In genomic region chr3:36613202-36613907, GRCm38 (mm10) we compare ENCODE assay signal across 8 mouse cellular contexts. TPM values are rescaled to one million over a fixed set of nuclear protein-coding genes. Genes with fewer than 3 reads are reported as not detected.
DNase-seq lines count a peak whose midpoint lies in the region; ATAC-seq and TF ChIP-seq lines count a peak whose summit lies in the region.

Gene Bbs7 (minus strand): TSS chr3:36613477.

- no peak for TF ChIP-seq EP300 in CH12.LX (IDR thresholded peaks at IDR 0.05; ENCODE audit: low read length)

- dilution Hi-C loops in CH12.LX (cut with MboI; ENCODE audit: extremely low pct_ligation_motif_present, extremely low pct_unique_long_range_greater_than_20kb, low sequenced_read_pairs), result no loop called here

- H3K4me3 ChIP-seq in CH12.LX (replicated peaks in 1 of 3; ENCODE audit: low read depth in 2 of 3, low read length in 2 of 3, poor library complexity in 1 of 3), result peak within 1 kb of the TSS; percentile 16 to 63 (median 56)
- H3K4me3 ChIP-seq in forebrain, embryonic 11.5 days (ENCODE audit: low read depth, low read length), result peak within 1 kb of the TSS; percentile 56
- peak within 1 kb of the TSS; percentile 60 for H3K4me3 ChIP-seq in heart, embryonic 15.5 days
- H3K4me3 ChIP-seq in liver, embryonic 12.5 days, result peak within 1 kb of the TSS; percentile 69

- H3K36me3 ChIP-seq in CH12.LX (replicated peaks in 1 of 2; ENCODE audit: control insufficient read depth in 1 of 2, insufficient read depth in 1 of 2, low read length in 1 of 2), result no peaks in the 10 kb centered on the region
- no peaks in the 10 kb centered on the region for H3K36me3 ChIP-seq in forebrain, embryonic 11.5 days (ENCODE audit: control insufficient read depth, insufficient read depth, low read length)
- H3K36me3 ChIP-seq in heart, embryonic 15.5 days, result no peaks in the 10 kb centered on the region
- no peaks in the 10 kb centered on the region for H3K36me3 ChIP-seq in liver, embryonic 12.5 days
- H3K36me3 ChIP-seq in splenic B cell, adult 2 months (ENCODE audit: control insufficient read depth, insufficient read depth, low read length, poor library complexity, severe bottlenecking), result no peaks in the 10 kb centered on the region

- no peak within 1 kb of the TSS for H3K27ac ChIP-seq in CH12.LX (ENCODE audit: insufficient read depth, low read depth)
- H3K27ac ChIP-seq in forebrain, embryonic 11.5 days (ENCODE audit: low read depth, low read length), result no peak within 1 kb of the TSS
- peak within 1 kb of the TSS; percentile 27 for H3K27ac ChIP-seq in heart, embryonic 15.5 days
- H3K27ac ChIP-seq in liver, embryonic 12.5 days, result no peak within 1 kb of the TSS

- no peaks in the 10 kb centered on the region for H3K79me2 ChIP-seq in CH12.LX (replicated peaks; ENCODE audit: control insufficient read depth, extremely low read depth, insufficient read depth, poor library complexity, severe bottlenecking)

- H3K4me1 ChIP-seq in CH12.LX (ENCODE audit: control insufficient read depth in 1 of 2, insufficient read depth in 2 of 2), result peaks cover 2 to 8% of the 10 kb centered on the region in 2 experiments; a peak in 3 of 4 replicates
- peaks cover 2% of the 10 kb centered on the region; the same call in 1 of the 2 replicates for H3K4me1 ChIP-seq in forebrain, embryonic 11.5 days (replicated peaks; ENCODE audit: control insufficient read depth, insufficient read depth, low read length)
- H3K4me1 ChIP-seq in heart, embryonic 15.5 days (replicated peaks), result peaks cover 8% of the 10 kb centered on the region; the same call in 1 of the 2 replicates
- H3K4me1 ChIP-seq in liver, embryonic 12.5 days, result peaks cover 16% of the 10 kb centered on the region

- in situ Hi-C loops in CH12.LX (cut with MboI; ENCODE audit: low pct_ligation_motif_present, low pct_unique_long_range_greater_than_20kb, low sequenced_read_pairs), result no loop called here

- DNase-seq in CH12.LX (ENCODE audit: extremely low read depth), result peak; percentile 91
- peak; percentile 86 for DNase-seq in c-Kit-positive CD71-positive TER-119-negative erythroid progenitor cells, embryonic 14.5 days (ENCODE audit: low read depth)
- peak; percentile 98 for DNase-seq in forebrain, embryonic 11.5 days (ENCODE audit: low spot score)
- DNase-seq in kidney, postnatal 14 days, result peak; percentile 97
- peak; percentile 82 for DNase-seq in naive thymus-derived CD4-positive, alpha-beta T cell, adult 2 months (ENCODE audit: low read depth)
- peak; percentile 79 for DNase-seq in splenic B cell, adult 2 months (ENCODE audit: low read depth, low spot score)

- peak within 1 kb of the TSS; percentile 83 for H3K4me2 ChIP-seq in CH12.LX (ENCODE audit: insufficient read depth, low read depth, poor library complexity, severe bottlenecking)
- H3K4me2 ChIP-seq in forebrain, embryonic 11.5 days (ENCODE audit: low read depth, low read length, severe bottlenecking), result peak within 1 kb of the TSS; percentile 58
- H3K4me2 ChIP-seq in heart, embryonic 15.5 days, result peak within 1 kb of the TSS; percentile 72
- peak within 1 kb of the TSS; percentile 84 for H3K4me2 ChIP-seq in liver, embryonic 12.5 days

- TF ChIP-seq CTCF in CH12.LX (conservative IDR thresholded peaks at IDR 0.05 in 1 of 2, IDR thresholded peaks at IDR 0.05 in 1 of 2; ENCODE audit: low read depth in 2 of 2, low read length in 2 of 2), result no peak

- no peaks in the 10 kb centered on the region for H3K27me3 ChIP-seq in CH12.LX (replicated peaks)
- no peaks in the 10 kb centered on the region for H3K27me3 ChIP-seq in forebrain, embryonic 11.5 days (ENCODE audit: control insufficient read depth, insufficient read depth, low read length)
- no peaks in the 10 kb centered on the region for H3K27me3 ChIP-seq in heart, embryonic 15.5 days
- H3K27me3 ChIP-seq in liver, embryonic 12.5 days (replicated peaks), result no peaks in the 10 kb centered on the region
- H3K27me3 ChIP-seq in splenic B cell, adult 2 months (ENCODE audit: control insufficient read depth, insufficient read depth, low read length, poor library complexity, severe bottlenecking), result no peaks in the 10 kb centered on the region

- peak; percentile 53; the same call in 1 of the 2 replicates for TF ChIP-seq POLR2A in CH12.LX (IDR thresholded peaks at IDR 0.05; ENCODE audit: low read depth, low read length)

- peak; percentile 100 for ATAC-seq in forebrain, embryonic 11.5 days (replicated peaks; ENCODE audit: low FRiP score)
- ATAC-seq in heart, embryonic 15.5 days (replicated peaks; ENCODE audit: insufficient number of reproducible peaks, insufficient read depth, low FRiP score, low read depth), result peak; percentile 99
- ATAC-seq in liver, embryonic 12.5 days, result peak; percentile 98

- WGBS in forebrain, embryonic 11.5 days, result 4% methylated on average over 38 of the region's 38 CpGs
- 4% methylated on average over 38 of the region's 38 CpGs for WGBS in heart, embryonic 15.5 days
- 6% methylated on average over 36 of the region's 38 CpGs for WGBS in liver, embryonic 12.5 days (ENCODE audit: insufficient replicate concordance)

- H3K9ac ChIP-seq in CH12.LX (ENCODE audit: insufficient read depth, low read depth), result no peak within 1 kb of the TSS; the same call in 1 of the 2 replicates
- peak within 1 kb of the TSS; percentile 72 for H3K9ac ChIP-seq in forebrain, embryonic 11.5 days (ENCODE audit: low read length)
- H3K9ac ChIP-seq in heart, embryonic 15.5 days, result peak within 1 kb of the TSS; percentile 67
- peak within 1 kb of the TSS; percentile 74 for H3K9ac ChIP-seq in liver, embryonic 12.5 days

- H3K9me3 ChIP-seq in CH12.LX (replicated peaks; ENCODE audit: low read length), result no peaks in the 10 kb centered on the region
- H3K9me3 ChIP-seq in forebrain, embryonic 11.5 days (ENCODE audit: control insufficient read depth, low read length), result no peaks in the 10 kb centered on the region
- no peaks in the 10 kb centered on the region for H3K9me3 ChIP-seq in heart, embryonic 15.5 days (replicated peaks)
- no peaks in the 10 kb centered on the region for H3K9me3 ChIP-seq in liver, embryonic 12.5 days (replicated peaks)

- TF ChIP-seq RAD21 in CH12.LX (IDR thresholded peaks at IDR 0.05; ENCODE audit: low read depth, low read length), result no peak

TF ChIP-seq in CH12.LX, 34 proteins besides CTCF, POLR2A, EP300 and RAD21:
- TF ChIP-seq JUND (conservative IDR thresholded peaks at IDR 0.05; ENCODE audit: low read depth, low read length) (no peak), E2F4 (IDR thresholded peaks at IDR 0.05; ENCODE audit: insufficient replicate concordance, low read depth, low read length) (no peak), MXI1 (IDR thresholded peaks at IDR 0.05; ENCODE audit: low read depth, low read length) (peak; percentile 83), ELF1 (IDR thresholded peaks at IDR 0.05; ENCODE audit: low read depth, low read length) (peak; percentile 17; the same call in 1 of the 2 replicates), GABPA (IDR thresholded peaks at IDR 0.05; ENCODE audit: insufficient replicate concordance, low read depth, low read length) (no peak), USF2 (conservative IDR thresholded peaks at IDR 0.05; ENCODE audit: low read depth, low read length) (peak; percentile 78), TBP (conservative IDR thresholded peaks at IDR 0.05; ENCODE audit: low read depth, low read length) (no peak), KAT2A (IDR thresholded peaks at IDR 0.05; ENCODE audit: insufficient replicate concordance, low read length) (0 out of 2 replicates have a peak, but pooled peaks have one; percentile 24), MAFK (IDR thresholded peaks at IDR 0.05; ENCODE audit: insufficient replicate concordance, low read length) (no peak), SIN3A (IDR thresholded peaks at IDR 0.05; ENCODE audit: low read length) (peak; percentile 85), ZC3H11A (IDR thresholded peaks at IDR 0.05; ENCODE audit: low read depth, low read length) (no peak), ZNF384 (IDR thresholded peaks at IDR 0.05; ENCODE audit: low read depth, low read length) (no peak), MAX (IDR thresholded peaks at IDR 0.05; ENCODE audit: low read length) (peak; percentile 79), NELFE (IDR thresholded peaks at IDR 0.05; ENCODE audit: low read depth, low read length) (no peak), ZMIZ1 (IDR thresholded peaks at IDR 0.05; ENCODE audit: low read depth, low read length) (no peak), NRF1 (IDR thresholded peaks at IDR 0.05; ENCODE audit: low read depth, low read length) (peak; percentile 53), ETS1 (conservative IDR thresholded peaks at IDR 0.05; ENCODE audit: low read depth, low read length) (no peak; the same call in none of the 2 replicates), MYC (IDR thresholded peaks at IDR 0.05; ENCODE audit: low read depth, low read length) (no peak), MAZ (IDR thresholded peaks at IDR 0.05; ENCODE audit: low read depth, low read length) (0 out of 2 replicates have a peak, but pooled peaks have one; percentile 57), UBTF (IDR thresholded peaks at IDR 0.05; ENCODE audit: low read depth, low read length) (0 out of 2 replicates have a peak, but pooled peaks have one; percentile 29), PAX5 (IDR thresholded peaks at IDR 0.05; ENCODE audit: low read length) (no peak), BHLHE40 (IDR thresholded peaks at IDR 0.05; ENCODE audit: low read depth, low read length) (peak; percentile 86), USF1 (IDR thresholded peaks at IDR 0.05; ENCODE audit: low read depth, low read length) (peak; percentile 90), MEF2A (IDR thresholded peaks at IDR 0.05; ENCODE audit: borderline replicate concordance, low read depth, low read length) (0 out of 2 replicates have a peak, but pooled peaks have one; percentile 16), ZKSCAN1 (IDR thresholded peaks at IDR 0.05; ENCODE audit: borderline replicate concordance, low read depth, low read length) (no peak)
TF ChIP-seq in CH12.LX: peak in this region for 12.

RNA-seq across cellular contexts. Expression of gene Bbs7, which starts in this region (rescaled TPM):
- 1.6 and 2.6 TPM in 2 replicates for total RNA-seq in CH12.LX (2012; rRNA removed)
- 3.3 and 3.7 TPM in 2 replicates for total RNA-seq in CH12.LX (2014; rRNA removed)
- 6.6 and 7.0 TPM in 2 replicates for polyA plus RNA-seq in CH12.LX (2012; ENCODE audit: insufficient read length, low read depth)
- 23.4 and 23.5 TPM in 2 replicates for polyA plus RNA-seq in forebrain, embryonic 11.5 days (2014; fragmentation: Nextera tagmentation; extraction: Ambion mirVana)
- polyA plus RNA-seq in heart, embryonic 15.5 days (2015; fragmentation: Nextera tagmentation; extraction: Ambion mirVana), result 9.4 and 9.7 TPM in 2 replicates
- 8.3 and 8.9 TPM in 2 replicates for polyA plus RNA-seq in liver, embryonic 12.5 days (2016; fragmentation: Nextera tagmentation; extraction: Ambion mirVana)
